Mouse (Mus musculus) forebrain, postnatal 0 days (tissue): Measurements from ENCODE around the gene Gimap5. TPM values are rescaled to one million over a fixed set of nuclear protein-coding genes. Genes with fewer than 3 reads are reported as not detected.

Experiments used
- ATAC-seq: fragments of 200-750 bp; cut with Nextera tagmentation; 2 replicates; pipeline ENCODE4 v1.8.0; 2017; ENCODE audit warnings: mild to moderate bottlenecking, moderate library complexity
- DNase-seq: peaks from one replicate; pipeline ENCODE4 v3.0.0-alpha.2; 2015
- H3K27ac ChIP-seq: fragments of 300-500 bp; sonication (generic); 2 replicates; pipeline ENCODE4 v1.5.1; 2014; ENCODE audit warnings: low read depth, mild to moderate bottlenecking, antibody characterized with exemption, low read length, moderate library complexity, mixed read lengths
- H3K27me3 ChIP-seq: fragments of 300-500 bp; sonication (generic); 2 replicates; pipeline ENCODE4 v1.6.1; 2014; ENCODE audit warnings: mild to moderate bottlenecking, low read length, mixed read lengths; ENCODE audit not compliant: insufficient read depth
- H3K36me3 ChIP-seq: fragments of 300-500 bp; sonication (generic); 2 replicates; pipeline ENCODE4 v1.6.1; 2014; ENCODE audit warnings: mild to moderate bottlenecking, moderate library complexity; ENCODE audit not compliant: insufficient read depth
- H3K4me1 ChIP-seq: fragments of 300-500 bp; sonication (generic); 2 replicates; pipeline ENCODE4 v1.6.1; 2014; ENCODE audit warnings: antibody characterized with exemption; ENCODE audit not compliant: insufficient read depth
- H3K4me2 ChIP-seq: fragments of 300-500 bp; sonication (generic); 2 replicates; pipeline ENCODE4 v1.6.1; 2014; ENCODE audit warnings: low read depth, mild to moderate bottlenecking, moderate library complexity
- H3K4me3 ChIP-seq: fragments of 300-500 bp; sonication (generic); 2 replicates; pipeline ENCODE4 v1.5.1; 2014; ENCODE audit warnings: low read depth, low read length, mixed read lengths
- H3K9ac ChIP-seq: fragments of 300-500 bp; sonication (generic); 2 replicates; pipeline ENCODE4 v1.6.1; 2014; ENCODE audit warnings: mild to moderate bottlenecking
- H3K9me3 ChIP-seq: fragments of 300-500 bp; sonication (generic); 2 replicates; pipeline ENCODE4 v1.6.1; 2016; ENCODE audit warnings: low read length
- CTCF ChIP-seq: sonication (generic); IDR thresholded peaks from 2 replicates; pipeline ENCODE4 v1.5.1; 2016; ENCODE audit warnings: antibody characterized with exemption, control low read depth, low read depth
- WGBS: fragments of 180-500 bp; shearing (Covaris S2); extraction: QIAGEN DNeasy Blood & Tissue Kit; methylation state at CpG from one replicate; pipeline ENCODE4 v1.1.7; 2014; 5-methylcytosine and 5-hydroxymethylcytosine counted together
- polyA plus RNA-seq: library from polyadenylated mRNA; unstranded; fragments of >200 nt; fragmentation: Nextera tagmentation; extraction: Ambion mirVana; gene quantifications from 2 replicates; pipeline ENCODE4 v1.2.1, GENCODE M21; 2015
- total RNA-seq: library from RNA; depleted of rRNA; stranded (reverse); fragments of >200 nt; gene quantifications from 2 replicates; pipeline ENCODE4 v1.2.3, GENCODE M21; 2014

The Gimap5 gene
- total and polyA plus RNA-seq, 2 experiments from 2014 or later: 1.4 to 1.7 TPM

DNA sequence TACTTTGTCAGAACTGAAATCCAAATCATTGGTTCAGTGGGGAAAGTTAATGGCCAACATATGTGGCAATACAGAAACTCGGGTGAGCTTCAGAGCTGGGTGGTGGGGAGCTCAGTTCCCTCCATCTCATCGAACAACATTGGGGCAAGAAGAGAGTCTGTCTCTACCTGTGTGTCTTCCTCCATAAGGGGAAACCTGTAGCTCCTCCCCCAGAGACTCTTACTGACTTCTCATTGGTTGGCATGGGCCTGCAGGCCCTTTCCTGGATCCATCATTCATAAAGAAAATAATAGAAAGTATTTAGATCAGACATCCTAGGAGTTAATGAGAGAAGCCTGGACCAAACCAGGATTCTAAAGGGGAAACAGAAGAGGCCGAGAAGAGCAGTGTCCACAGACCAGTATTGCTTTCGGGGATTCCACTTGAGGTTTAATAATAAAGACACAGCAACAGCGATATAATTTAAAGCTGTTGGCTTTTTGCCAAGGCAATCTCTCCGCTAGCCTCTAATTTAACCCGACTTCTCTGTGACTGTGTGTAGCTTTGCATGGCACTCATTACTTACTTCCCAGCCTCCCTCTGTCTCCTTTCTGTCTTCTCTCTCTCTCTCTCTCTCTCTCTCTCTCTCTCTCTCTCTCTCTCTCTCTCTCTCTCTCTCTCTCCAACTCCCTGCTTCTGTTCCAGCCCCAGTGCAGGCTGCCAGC lies 17.7 kb downstream of the Gimap5 start:
- H3K36me3 ChIP-seq: no peaks in the 10 kb centered on the region
- H3K27ac ChIP-seq: no peak overlapping the region
- H3K4me1 ChIP-seq: no peaks in the 10 kb centered on the region
- H3K4me3 ChIP-seq: no peak overlapping the region
- H3K9me3 ChIP-seq: no peaks in the 10 kb centered on the region
- no peak for DNase-seq
- no peak overlapping the region for H3K4me2 ChIP-seq
- H3K9ac ChIP-seq: no peak overlapping the region
- TF ChIP-seq CTCF: no peak
- no peak for ATAC-seq
- 63% methylated on average over 7 of the region's 7 CpGs for WGBS
- H3K27me3 ChIP-seq: no peaks in the 10 kb centered on the region

DNA sequence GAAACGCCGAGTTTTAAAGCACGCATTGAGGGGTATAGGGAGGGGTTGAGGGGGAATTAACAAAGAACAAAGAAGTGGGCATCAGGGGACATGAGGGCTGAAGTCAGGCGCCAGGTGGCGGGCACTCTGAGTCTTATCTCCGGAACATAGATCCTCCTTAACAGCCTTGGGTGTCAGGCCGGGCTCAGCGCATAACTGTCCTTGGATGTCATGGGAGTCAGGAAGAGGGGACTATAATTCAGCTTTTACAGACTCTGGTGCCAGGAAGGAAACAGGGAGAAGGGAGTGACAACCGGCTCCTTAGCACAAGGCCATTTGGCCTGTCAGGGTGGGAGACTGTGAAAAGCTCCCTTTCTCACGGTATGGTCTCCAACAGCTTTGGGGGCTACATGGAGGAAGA lies 18.5 kb downstream of the Gimap5 start:
- no peak for TF ChIP-seq CTCF
- WGBS: 93% methylated on average over 10 of the region's 10 CpGs
- Histone ChIP-seq H3K9me3 (no peaks in the 10 kb centered on the region), H3K4me2 (no peak overlapping the region), H3K36me3 (no peaks in the 10 kb centered on the region), H3K9ac (no peak overlapping the region), H3K4me3 (no peak overlapping the region), H3K4me1 (no peaks in the 10 kb centered on the region), H3K27ac (no peak overlapping the region), H3K27me3 (no peaks in the 10 kb centered on the region)
- no peak for DNase-seq
- ATAC-seq: no peak

DNA sequence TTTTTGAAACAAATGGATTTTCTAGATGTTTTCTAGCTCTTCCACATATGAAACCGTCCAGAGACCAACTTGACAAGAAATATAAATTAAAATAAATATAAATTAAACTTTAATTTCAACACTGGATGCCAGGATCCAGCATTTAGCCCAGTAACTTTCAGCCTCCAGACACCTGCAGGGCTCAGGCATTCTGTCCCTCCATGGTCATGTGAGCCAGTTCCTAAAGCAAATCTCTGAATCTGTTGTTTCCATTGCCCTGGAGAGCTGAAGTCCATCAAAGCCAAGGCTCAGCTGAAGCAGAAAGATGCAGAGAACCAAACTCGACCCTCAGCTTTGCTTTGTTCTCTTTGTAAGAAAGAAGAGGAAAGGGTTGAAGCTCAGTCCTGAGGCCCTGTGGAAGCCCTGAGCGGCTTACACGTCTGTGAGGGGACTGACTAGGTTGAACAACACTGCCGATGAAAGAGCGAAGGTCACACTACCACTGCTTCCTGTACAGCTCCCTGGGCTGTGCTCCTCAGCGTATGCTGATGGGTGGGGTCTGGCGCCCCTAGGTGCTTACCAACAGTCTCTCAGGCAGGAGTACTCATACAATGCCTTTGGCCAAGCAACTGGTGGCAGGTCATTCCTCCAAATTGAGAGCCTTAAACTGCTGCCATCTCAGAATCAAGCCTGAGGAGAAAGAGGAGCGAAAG lies 22.3 kb downstream of the Gimap5 start:
- no peaks in the 10 kb centered on the region for H3K4me1 ChIP-seq
- H3K4me2 ChIP-seq: no peak overlapping the region
- no peak overlapping the region for H3K9ac ChIP-seq
- H3K4me3 ChIP-seq: no peak overlapping the region
- no peaks in the 10 kb centered on the region for H3K27me3 ChIP-seq
- no peak for ATAC-seq
- TF ChIP-seq CTCF: no peak
- no peak overlapping the region for H3K27ac ChIP-seq
- DNase-seq: no peak
- no peaks in the 10 kb centered on the region for H3K36me3 ChIP-seq
- H3K9me3 ChIP-seq: no peaks in the 10 kb centered on the region
- 75% methylated on average over 9 of the region's 9 CpGs for WGBS

DNA sequence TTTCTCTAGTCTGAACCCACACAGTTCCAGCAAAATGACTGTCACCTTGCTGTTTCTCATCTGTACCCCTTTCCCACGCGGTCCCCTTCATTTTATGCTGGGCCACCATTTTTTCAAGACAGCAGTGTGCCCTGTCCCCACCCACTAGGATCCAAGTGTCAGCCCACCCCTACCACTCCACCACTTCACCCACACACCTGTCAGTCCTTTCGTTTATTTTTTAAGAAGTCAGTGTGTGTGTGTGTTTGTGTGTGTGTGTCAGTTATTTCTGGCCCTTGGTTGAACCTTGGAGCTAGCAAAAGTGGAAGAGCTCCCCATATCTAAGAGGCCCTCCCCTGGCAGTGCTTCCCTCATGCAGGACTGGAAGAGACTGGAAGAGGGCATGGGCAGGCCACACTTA lies 22.9 kb downstream of the Gimap5 start:
- H3K9ac ChIP-seq: no peak overlapping the region
- TF ChIP-seq CTCF: no peak
- no peak for DNase-seq
- no peak overlapping the region for H3K27ac ChIP-seq
- H3K4me2 ChIP-seq: no peak overlapping the region
- no peaks in the 10 kb centered on the region for H3K4me1 ChIP-seq
- H3K4me3 ChIP-seq: no peak overlapping the region
- H3K27me3 ChIP-seq: no peaks in the 10 kb centered on the region
- ATAC-seq: no peak
- 91% methylated on average over 3 of the region's 3 CpGs for whole genome bisulfite sequencing
- no peaks in the 10 kb centered on the region for H3K36me3 ChIP-seq
- no peaks in the 10 kb centered on the region for H3K9me3 ChIP-seq

DNA sequence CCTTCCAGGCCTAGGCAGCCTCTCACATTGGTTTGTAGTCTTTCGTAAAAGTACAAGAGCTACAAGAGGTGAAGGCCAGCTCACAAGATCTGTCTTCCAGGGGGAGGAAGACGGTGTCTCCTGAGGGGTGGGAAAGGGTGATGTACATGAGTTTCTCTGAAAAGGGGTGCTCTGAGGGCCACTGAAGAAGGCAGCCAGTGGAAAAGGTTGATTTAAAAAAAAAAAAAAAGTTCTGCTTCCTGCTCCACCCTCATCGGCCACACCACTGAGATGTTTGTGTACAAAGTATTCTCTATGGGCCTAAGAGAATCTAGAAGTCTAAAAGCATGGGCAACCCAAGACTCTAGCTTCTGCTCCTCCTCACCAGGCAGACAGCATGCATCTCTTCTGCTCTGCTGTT lies 24.7 kb downstream of the Gimap5 start, which contains the start of gene Gimap3:
Gene Gimap3 (minus strand): TSS at position 156 of the 400 bp plus-strand sequence.
- no peak within 1 kb of the TSS for H3K27ac ChIP-seq
- no peak within 1 kb of the TSS for H3K4me2 ChIP-seq
- H3K4me3 ChIP-seq: no peak within 1 kb of the TSS
- H3K27me3 ChIP-seq: no peaks in the 10 kb centered on the region
- H3K9ac ChIP-seq: no peak within 1 kb of the TSS
- H3K4me1 ChIP-seq: no peaks in the 10 kb centered on the region
- ATAC-seq: no peak
- no peaks in the 10 kb centered on the region for H3K36me3 ChIP-seq
- 87% methylated on average over 3 of the region's 3 CpGs for WGBS
- no peak for TF ChIP-seq CTCF
- H3K9me3 ChIP-seq: no peaks in the 10 kb centered on the region
- DNase-seq: no peak

DNA sequence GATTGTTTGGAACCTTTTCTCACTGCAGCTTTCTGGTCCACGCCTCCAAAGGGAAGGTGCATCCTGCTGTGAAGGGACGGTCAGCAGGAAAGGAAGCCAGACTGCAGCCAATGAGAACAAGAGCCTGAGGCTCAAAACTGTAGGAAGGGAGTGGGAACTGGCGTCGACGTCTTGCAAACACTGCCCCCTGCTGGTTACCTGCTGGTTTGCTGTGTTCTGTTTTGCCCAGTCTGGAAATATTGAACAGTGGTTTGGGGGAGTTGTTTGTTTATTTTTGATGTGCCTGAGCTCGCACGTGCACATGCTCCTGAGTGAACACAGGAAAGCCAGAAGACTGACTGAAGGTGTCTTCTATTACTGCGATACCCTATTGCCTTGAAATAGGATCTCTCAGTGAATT lies 26.0 kb downstream of the Gimap5 start:
- peak; percentile 66 for ATAC-seq
- Histone ChIP-seq H3K27me3 (no peaks in the 10 kb centered on the region), H3K4me2 (no peak overlapping the region), H3K4me1 (no peaks in the 10 kb centered on the region), H3K9me3 (no peaks in the 10 kb centered on the region), H3K9ac (no peak overlapping the region), H3K27ac (no peak overlapping the region), H3K4me3 (no peak overlapping the region), H3K36me3 (no peaks in the 10 kb centered on the region)
- TF ChIP-seq CTCF: peak; percentile 87
- WGBS: 8% methylated on average over 8 of the region's 8 CpGs
- DNase-seq: peak; percentile 76

DNA sequence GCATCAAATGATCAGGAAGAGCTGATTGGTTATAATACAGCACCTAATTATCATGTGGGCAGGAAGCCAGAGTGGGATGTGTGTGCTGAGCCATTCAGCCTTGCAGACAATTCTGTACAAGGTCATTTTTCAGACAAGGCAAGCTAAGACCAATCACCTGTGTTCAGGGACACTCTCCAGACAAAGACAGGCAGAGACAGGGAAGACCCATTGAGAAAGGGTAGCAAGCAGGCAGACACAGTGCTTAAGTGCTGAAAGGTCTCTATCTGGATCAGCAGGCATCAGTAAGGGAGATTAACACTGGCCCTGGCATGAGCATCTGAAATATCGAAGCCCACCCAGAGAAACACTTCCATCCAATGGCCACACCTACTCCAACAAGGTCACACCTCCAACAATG lies 38.4 kb downstream of the Gimap5 start:
- 80% methylated on average over 1 of the region's 1 CpGs for WGBS
- ATAC-seq: no peak
- Histone ChIP-seq H3K27ac (no peak overlapping the region), H3K36me3 (no peaks in the 10 kb centered on the region), H3K4me2 (no peak overlapping the region), H3K4me3 (no peak overlapping the region), H3K9ac (no peak overlapping the region), H3K9me3 (no peaks in the 10 kb centered on the region), H3K27me3 (no peaks in the 10 kb centered on the region), H3K4me1 (no peaks in the 10 kb centered on the region)
- TF ChIP-seq CTCF: no peak
- DNase-seq: no peak
